Mouse (Mus musculus) adrenal gland, adult 8-10 months (tissue): Measurements from ENCODE around the gene Hacd2. TPM values are rescaled to one million over a fixed set of nuclear protein-coding genes. Genes with fewer than 3 reads are reported as not detected.

Experiments
- DNase-seq: peaks from one replicate; pipeline ENCODE4 v3.0.0; 2022
- total RNA-seq, 4 experiments: library from RNA; stranded (reverse); gene quantifications; 2 replicates each; pipeline ENCODE4 v1.2.4; 2022

Hacd2 gene
- total RNA-seq = 10 to 100 TPM; 30.9 to 51.4 (median 43.5) TPM

- peak; percentile 93 for DNase-seq
Measured at GRCm38 (mm10) chr16:35022242-35023137, at the start of gene Hacd2. TSS of gene Hacd2 (plus strand) at chr16:35022428.

GRCm38 (mm10) chr16:34972471-34972870 is 49.8 kb upstream of the Hacd2 start:
- DNase-seq = no peak

- no peak for DNase-seq
Measured at GRCm38 (mm10) chr16:34975544-34975943, 46.7 kb upstream of the Hacd2 start.

- DNase-seq = no peak
Measured at GRCm38 (mm10) chr16:34976630-34977029, 45.6 kb upstream of the Hacd2 start.

- DNase-seq = no peak
Measured at GRCm38 (mm10) chr16:34978018-34978417, 44.2 kb upstream of the Hacd2 start.

- DNase-seq = no peak
Measured at GRCm38 (mm10) chr16:34981009-34981408, 41.2 kb upstream of the Hacd2 start.

- DNase-seq = no peak
Measured at GRCm38 (mm10) chr16:34984203-34985030, 37.8 kb upstream of the Hacd2 start.

- no peak for DNase-seq
Measured at GRCm38 (mm10) chr16:34985031-34985346, 37.2 kb upstream of the Hacd2 start.

- DNase-seq = no peak
Measured at GRCm38 (mm10) chr16:34986211-34986825, 35.9 kb upstream of the Hacd2 start.

GRCm38 (mm10) chr16:34991365-34991764 is 30.9 kb upstream of the Hacd2 start:
- no peak for DNase-seq

GRCm38 (mm10) chr16:34992854-34993253 is 29.4 kb upstream of the Hacd2 start:
- DNase-seq = no peak

GRCm38 (mm10) chr16:34993694-34994330 is 28.4 kb upstream of the Hacd2 start:
- DNase-seq = no peak

- no peak for DNase-seq
Measured at GRCm38 (mm10) chr16:34994641-34995141, 27.5 kb upstream of the Hacd2 start.

- DNase-seq = peak; percentile 74
Measured at GRCm38 (mm10) chr16:34996133-34996532, 26.1 kb upstream of the Hacd2 start.

- peak; percentile 63 for DNase-seq
Measured at GRCm38 (mm10) chr16:34997052-34997451, 25.2 kb upstream of the Hacd2 start.

GRCm38 (mm10) chr16:34997576-34997975 is 24.7 kb upstream of the Hacd2 start:
- DNase-seq = no peak

GRCm38 (mm10) chr16:34999016-34999415 is 23.2 kb upstream of the Hacd2 start:
- no peak for DNase-seq

GRCm38 (mm10) chr16:34999986-35000385 is 22.2 kb upstream of the Hacd2 start:
- DNase-seq = no peak

GRCm38 (mm10) chr16:35000923-35001560 is 21.2 kb upstream of the Hacd2 start:
- no peak for DNase-seq

- DNase-seq = no peak
Measured at GRCm38 (mm10) chr16:35004356-35004755, 17.9 kb upstream of the Hacd2 start.

GRCm38 (mm10) chr16:35004756-35005155 is 17.5 kb upstream of the Hacd2 start:
- no peak for DNase-seq

- no peak for DNase-seq
Measured at GRCm38 (mm10) chr16:35006251-35006650, 16.0 kb upstream of the Hacd2 start.
